Mouse (Mus musculus): Measurements from ENCODE around the gene Batf.

DNA sequence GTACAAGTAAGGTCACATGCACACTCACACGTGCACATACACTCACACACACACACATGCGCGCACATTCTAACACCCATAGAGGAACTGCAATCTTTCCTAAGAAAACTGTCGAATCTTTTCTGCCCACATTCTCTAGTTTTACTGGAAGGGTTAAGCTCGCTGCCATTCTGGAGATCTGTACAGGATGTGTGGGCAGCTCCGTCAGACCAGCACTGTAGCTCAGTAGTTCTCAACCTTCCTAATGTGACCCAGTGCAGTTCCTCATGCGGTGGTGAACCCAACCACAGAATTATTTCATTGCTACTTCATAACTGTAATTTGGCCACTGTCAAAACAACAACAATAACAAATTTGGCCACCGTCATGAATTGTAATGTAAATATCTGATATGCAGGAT lies 12.6 kb upstream of the Batf start:
- no peak for TF ChIP-seq POLR2A (IDR thresholded peaks at IDR 0.05; ENCODE audit: insufficient read depth, low read depth, low read length)
- no peak for TF ChIP-seq CTCF (IDR thresholded peaks at IDR 0.05; ENCODE audit: insufficient read depth, low read depth, low read length)
